Mouse (Mus musculus) heart, embryonic 13.5 days (tissue): ENCODE data around the gene Ppp4r1. TPM values are rescaled to one million over a fixed set of nuclear protein-coding genes. Genes with fewer than 3 reads are reported as not detected.

ENCODE experiments used
- ATAC-seq: fragments of 200-750 bp; cut with Nextera tagmentation; 2 replicates; pipeline ENCODE4 v1.8.0; 2017; ENCODE audit warnings: moderate TSS enrichment; ENCODE audit not compliant: insufficient number of reproducible peaks, low FRiP score, low TSS enrichment; ENCODE audit errors: extremely low read depth
- H3K27ac ChIP-seq: fragments of 300-500 bp; sonication (generic); replicated peaks from 2 replicates; pipeline ENCODE4 v1.5.1; 2015; ENCODE audit warnings: moderate library complexity, mild to moderate bottlenecking, inconsistent platforms
- H3K27me3 ChIP-seq: fragments of 300-500 bp; sonication (generic); replicated peaks from 2 replicates; pipeline ENCODE4 v1.6.1; 2015; ENCODE audit warnings: mild to moderate bottlenecking, inconsistent platforms
- H3K36me3 ChIP-seq: fragments of 300-500 bp; sonication (generic); 2 replicates; pipeline ENCODE4 v1.6.1; 2015; ENCODE audit warnings: mild to moderate bottlenecking, inconsistent platforms
- H3K4me1 ChIP-seq: fragments of 300-500 bp; sonication (generic); 2 replicates; pipeline ENCODE4 v1.6.1; 2015; ENCODE audit warnings: inconsistent platforms
- H3K4me2 ChIP-seq: fragments of 300-500 bp; sonication (generic); 2 replicates; pipeline ENCODE4 v1.6.1; 2015; ENCODE audit warnings: inconsistent platforms, mild to moderate bottlenecking, moderate library complexity
- H3K4me3 ChIP-seq: fragments of 300-500 bp; sonication (generic); 2 replicates; pipeline ENCODE4 v1.5.1; 2015; ENCODE audit warnings: moderate library complexity, mild to moderate bottlenecking, inconsistent platforms
- H3K9ac ChIP-seq: fragments of 300-500 bp; sonication (generic); 2 replicates; pipeline ENCODE4 v1.6.1; 2015; ENCODE audit warnings: inconsistent platforms, mild to moderate bottlenecking, moderate library complexity
- H3K9me3 ChIP-seq: fragments of 300-500 bp; sonication (generic); 2 replicates; pipeline ENCODE4 v1.6.1; 2016; ENCODE audit warnings: inconsistent platforms
- WGBS: fragments of 180-500 bp; shearing (Covaris S2); methylation state at CpG from one replicate; pipeline ENCODE4 v1.1.7; 2015; ENCODE audit warnings: mixed read lengths; 5-methylcytosine and 5-hydroxymethylcytosine counted together
- polyA plus RNA-seq: library from polyadenylated mRNA; unstranded; fragments of >200 nt; fragmentation: Nextera tagmentation; extraction: Ambion mirVana; gene quantifications from 2 replicates; pipeline ENCODE4 v1.2.1, GENCODE M21; 2015

Ppp4r1 gene
- polyA plus RNA-seq, 1 experiment from 2014 or later = 28.1 TPM

- Histone ChIP-seq H3K9ac (no peak overlapping the region), H3K27me3 (no peaks in the 10 kb centered on the region), H3K4me3 (no peak overlapping the region), H3K4me1 (peaks cover under 1% of the 10 kb centered on the region), H3K27ac (no peak overlapping the region), H3K4me2 (no peak overlapping the region), H3K9me3 (no peaks in the 10 kb centered on the region), H3K36me3 (peaks cover 88% of the 10 kb centered on the region)
- 90% methylated on average over 8 of the region's 8 CpGs for WGBS
- no peak for ATAC-seq
These were observed 31.4 kb downstream of the Ppp4r1 start for GRCm38 (mm10) chr17:65813763-65814162.

- Histone ChIP-seq H3K36me3 (peaks cover 80% of the 10 kb centered on the region), H3K4me2 (no peak overlapping the region), H3K9ac (no peak overlapping the region), H3K4me3 (no peak overlapping the region), H3K9me3 (no peaks in the 10 kb centered on the region), H3K27me3 (no peaks in the 10 kb centered on the region), H3K27ac (no peak overlapping the region), H3K4me1 (peaks cover 23% of the 10 kb centered on the region)
- no peak for ATAC-seq
- 51% methylated on average over 5 of the region's 5 CpGs for WGBS
These were observed 37.8 kb downstream of the Ppp4r1 start for GRCm38 (mm10) chr17:65820197-65820596.

- no peak overlapping the region for H3K4me3 ChIP-seq
- H3K27me3 ChIP-seq = no peaks in the 10 kb centered on the region
- no peaks in the 10 kb centered on the region for H3K9me3 ChIP-seq
- no peak overlapping the region for H3K27ac ChIP-seq
- no peak overlapping the region for H3K9ac ChIP-seq
- no peak overlapping the region for H3K4me2 ChIP-seq
- peaks cover 23% of the 10 kb centered on the region for H3K4me1 ChIP-seq
- WGBS = 89% methylated on average over 5 of the region's 5 CpGs
- ATAC-seq = no peak
- peaks cover 71% of the 10 kb centered on the region for H3K36me3 ChIP-seq
These were observed 40.0 kb downstream of the Ppp4r1 start for GRCm38 (mm10) chr17:65822423-65822822.

GRCm38 (mm10) chr17:65824246-65824645 is 41.9 kb downstream of the Ppp4r1 start:
- Histone ChIP-seq H3K4me2 (no peak overlapping the region), H3K27me3 (no peaks in the 10 kb centered on the region), H3K36me3 (peaks cover 75% of the 10 kb centered on the region), H3K9ac (no peak overlapping the region), H3K4me3 (no peak overlapping the region), H3K27ac (no peak overlapping the region), H3K4me1 (peaks cover 17% of the 10 kb centered on the region), H3K9me3 (no peaks in the 10 kb centered on the region)
- WGBS = 79% methylated on average over 10 of the region's 10 CpGs
- no peak for ATAC-seq

- Histone ChIP-seq H3K9ac (no peak overlapping the region), H3K27ac (no peak overlapping the region), H3K4me3 (no peak overlapping the region), H3K36me3 (peaks cover 85% of the 10 kb centered on the region), H3K27me3 (no peaks in the 10 kb centered on the region), H3K4me2 (no peak overlapping the region), H3K9me3 (no peaks in the 10 kb centered on the region), H3K4me1 (0 out of 2 replicates have a peak, but pooled peaks cover 2% of the 10 kb centered on the region)
- 66% methylated on average over 9 of the region's 9 CpGs for WGBS
- ATAC-seq = no peak
These were observed 43.9 kb downstream of the Ppp4r1 start for GRCm38 (mm10) chr17:65826257-65826656.

- H3K9ac ChIP-seq = no peak overlapping the region
- H3K27ac ChIP-seq = no peak overlapping the region
- H3K27me3 ChIP-seq = no peaks in the 10 kb centered on the region
- 81% methylated on average over 16 of the region's 16 CpGs for WGBS
- H3K4me1 ChIP-seq = 0 out of 2 replicates have a peak, but pooled peaks cover 3% of the 10 kb centered on the region
- no peak for ATAC-seq
- H3K4me2 ChIP-seq = no peak overlapping the region
- no peaks in the 10 kb centered on the region for H3K9me3 ChIP-seq
- no peak overlapping the region for H3K4me3 ChIP-seq
- H3K36me3 ChIP-seq = peaks cover 85% of the 10 kb centered on the region
These were observed 44.9 kb downstream of the Ppp4r1 start for GRCm38 (mm10) chr17:65827119-65827840.

- H3K9me3 ChIP-seq = no peaks in the 10 kb centered on the region
- 92% methylated on average over 5 of the region's 5 CpGs for WGBS
- H3K27me3 ChIP-seq = no peaks in the 10 kb centered on the region
- no peak overlapping the region for H3K4me3 ChIP-seq
- no peak for ATAC-seq
- no peak overlapping the region for H3K4me2 ChIP-seq
- H3K9ac ChIP-seq = no peak overlapping the region
- peaks cover 85% of the 10 kb centered on the region for H3K36me3 ChIP-seq
- no peak overlapping the region for H3K27ac ChIP-seq
- 0 out of 2 replicates have a peak, but pooled peaks cover 3% of the 10 kb centered on the region for H3K4me1 ChIP-seq
These were observed 45.5 kb downstream of the Ppp4r1 start for GRCm38 (mm10) chr17:65827904-65828303.

- 87% methylated on average over 11 of the region's 11 CpGs for WGBS
- peaks cover 91% of the 10 kb centered on the region for H3K36me3 ChIP-seq
- no peaks in the 10 kb centered on the region for H3K27me3 ChIP-seq
- no peak overlapping the region for H3K4me3 ChIP-seq
- H3K4me2 ChIP-seq = no peak overlapping the region
- no peaks in the 10 kb centered on the region for H3K9me3 ChIP-seq
- no peak overlapping the region for H3K27ac ChIP-seq
- no peak overlapping the region for H3K9ac ChIP-seq
- ATAC-seq = no peak
- 0 out of 2 replicates have a peak, but pooled peaks cover 3% of the 10 kb centered on the region for H3K4me1 ChIP-seq
These were observed 46.6 kb downstream of the Ppp4r1 start for GRCm38 (mm10) chr17:65828951-65829350.

GRCm38 (mm10) chr17:65830216-65830863 is 48.0 kb downstream of the Ppp4r1 start:
- ATAC-seq = no peak
- whole genome bisulfite sequencing = 89% methylated on average over 13 of the region's 13 CpGs
- H3K4me1 ChIP-seq = 0 out of 2 replicates have a peak, but pooled peaks cover 3% of the 10 kb centered on the region
- peaks cover 90% of the 10 kb centered on the region for H3K36me3 ChIP-seq
- H3K27ac ChIP-seq = no peak overlapping the region
- H3K27me3 ChIP-seq = no peaks in the 10 kb centered on the region
- no peak overlapping the region for H3K4me3 ChIP-seq
- no peaks in the 10 kb centered on the region for H3K9me3 ChIP-seq
- no peak overlapping the region for H3K4me2 ChIP-seq
- no peak overlapping the region for H3K9ac ChIP-seq

GRCm38 (mm10) chr17:65833891-65834290 is 51.5 kb downstream of the Ppp4r1 start:
- H3K36me3 ChIP-seq = peaks cover 99% of the 10 kb centered on the region
- H3K4me1 ChIP-seq = 0 out of 2 replicates have a peak, but pooled peaks cover 3% of the 10 kb centered on the region
- no peaks in the 10 kb centered on the region for H3K9me3 ChIP-seq
- H3K4me3 ChIP-seq = no peak overlapping the region
- WGBS = 91% methylated on average over 3 of the region's 3 CpGs
- ATAC-seq = no peak
- no peak overlapping the region for H3K27ac ChIP-seq
- H3K9ac ChIP-seq = no peak overlapping the region
- H3K4me2 ChIP-seq = no peak overlapping the region
- no peaks in the 10 kb centered on the region for H3K27me3 ChIP-seq

- Histone ChIP-seq H3K9ac (no peak overlapping the region), H3K4me3 (no peak overlapping the region), H3K9me3 (no peaks in the 10 kb centered on the region), H3K27me3 (no peaks in the 10 kb centered on the region), H3K27ac (no peak overlapping the region), H3K4me2 (no peak overlapping the region), H3K4me1 (no peaks in the 10 kb centered on the region), H3K36me3 (peaks cover 99% of the 10 kb centered on the region)
- 83% methylated on average over 3 of the region's 3 CpGs for WGBS
- ATAC-seq = no peak
These were observed 54.4 kb downstream of the Ppp4r1 start for GRCm38 (mm10) chr17:65836746-65837145.
